Mouse (Mus musculus): ENCODE data around the gene Slc25a25. TPM values are rescaled to one million over a fixed set of nuclear protein-coding genes. Genes with fewer than 3 reads are reported as not detected.

Slc25a25 gene
- polyA plus RNA-seq, 2 experiments, result 12.7 to 17.4 TPM

GRCm38 (mm10) chr2:32367315-32367714 lies 83.9 kb downstream of the Slc25a25 start:
- no peak for ATAC-seq (ENCODE audit: low FRiP score, low read depth)
- H3K27ac ChIP-seq (replicated peaks; ENCODE audit: low read depth, low read length), result no peak overlapping the region
- no peak overlapping the region for H3K4me3 ChIP-seq (replicated peaks; ENCODE audit: low read length)
- no peaks in the 10 kb centered on the region for H3K9me3 ChIP-seq (ENCODE audit: control insufficient read depth, low read length)
- peaks cover 74% of the 10 kb centered on the region for H3K36me3 ChIP-seq (ENCODE audit: control insufficient read depth, insufficient read depth, low read length)
- DNase-seq (ENCODE audit: low spot score), result no peak
- no peak for TF ChIP-seq POLR2A (IDR thresholded peaks at IDR 0.05; ENCODE audit: borderline replicate concordance, extremely low read depth, insufficient read depth, insufficient read length)
- no peaks in the 10 kb centered on the region for H3K27me3 ChIP-seq (ENCODE audit: control insufficient read depth, insufficient read depth, low read length)
- WGBS, result 92% methylated on average over 5 of the region's 5 CpGs
- H3K4me1 ChIP-seq (ENCODE audit: control insufficient read depth, insufficient read depth, low read length), result peaks cover 5% of the 10 kb centered on the region
- no peak overlapping the region for H3K4me2 ChIP-seq (replicated peaks; ENCODE audit: low read depth, low read length, severe bottlenecking)
- H3K9ac ChIP-seq (ENCODE audit: low read depth, low read length, severe bottlenecking), result no peak overlapping the region

Other genes starting within 250 kb of the Slc25a25 start
- gene Pomt1, start 214.9 kb downstream of the Slc25a25 start, polyA plus RNA-seq (2012; rRNA removed), result 36.4 and 45.8 TPM in 2 replicates
- gene Pomt1, start 214.9 kb downstream of the Slc25a25 start, polyA plus RNA-seq (2014; fragmentation: Nextera tagmentation; extraction: Ambion mirVana), result 21.7 and 22.9 TPM in 2 replicates
- 64.8 and 69.4 TPM in 2 replicates for gene Uck1, start 191.3 kb downstream of the Slc25a25 start, polyA plus RNA-seq (2012; rRNA removed)
- 59.9 and 67.8 TPM in 2 replicates for gene Uck1, start 191.3 kb downstream of the Slc25a25 start, polyA plus RNA-seq (2014; fragmentation: Nextera tagmentation; extraction: Ambion mirVana)
- 56.4 and 63.1 TPM in 2 replicates for gene Golga2, start 164.1 kb downstream of the Slc25a25 start, polyA plus RNA-seq (2012; rRNA removed)
- gene Golga2, start 164.1 kb downstream of the Slc25a25 start, polyA plus RNA-seq (2014; fragmentation: Nextera tagmentation; extraction: Ambion mirVana), result 32.4 and 33.3 TPM in 2 replicates
- 272 and 324 TPM in 2 replicates for gene Swi5, start 163.4 kb downstream of the Slc25a25 start, polyA plus RNA-seq (2012; rRNA removed)
- 221 and 244 TPM in 2 replicates for gene Swi5, start 163.4 kb downstream of the Slc25a25 start, polyA plus RNA-seq (2014; fragmentation: Nextera tagmentation; extraction: Ambion mirVana)
- gene Ciz1, start 99.1 kb downstream of the Slc25a25 start, polyA plus RNA-seq (2012; rRNA removed), result 196 and 266 TPM in 2 replicates
- gene Ciz1, start 99.1 kb downstream of the Slc25a25 start, polyA plus RNA-seq (2014; fragmentation: Nextera tagmentation; extraction: Ambion mirVana), result 39.5 and 46.5 TPM in 2 replicates
- 318 and 459 TPM in 2 replicates for gene Dnm1, start 98.1 kb downstream of the Slc25a25 start, polyA plus RNA-seq (2012; rRNA removed)
- gene Dnm1, start 98.1 kb downstream of the Slc25a25 start, polyA plus RNA-seq (2014; fragmentation: Nextera tagmentation; extraction: Ambion mirVana), result 46.0 and 60.1 TPM in 2 replicates
- gene 1110008P14Rik, start 69.5 kb downstream of the Slc25a25 start, polyA plus RNA-seq (2012; rRNA removed), result 51.3 and 76.1 TPM in 2 replicates
- gene 1110008P14Rik, start 69.5 kb downstream of the Slc25a25 start, polyA plus RNA-seq (2014; fragmentation: Nextera tagmentation; extraction: Ambion mirVana), result 55.3 and 66.9 TPM in 2 replicates
- gene Lcn2, start 63.2 kb downstream of the Slc25a25 start, polyA plus RNA-seq (2012; rRNA removed), result 1.3 and 2.4 TPM in 2 replicates
- gene Lcn2, start 63.2 kb downstream of the Slc25a25 start, polyA plus RNA-seq (2014; fragmentation: Nextera tagmentation; extraction: Ambion mirVana), result 0.97 and 2.8 TPM in 2 replicates
- 29.3 and 30.5 TPM in 2 replicates for gene Ptges2, start 55.5 kb downstream of the Slc25a25 start, polyA plus RNA-seq (2012; rRNA removed)
- gene Ptges2, start 55.5 kb downstream of the Slc25a25 start, polyA plus RNA-seq (2014; fragmentation: Nextera tagmentation; extraction: Ambion mirVana), result 26.5 and 30.3 TPM in 2 replicates
- 4.5 and 5.1 TPM in 2 replicates for gene Naif1, start 988 bp downstream of the Slc25a25 start, polyA plus RNA-seq (2012; rRNA removed)
- 4.2 and 5.4 TPM in 2 replicates for gene Naif1, start 988 bp downstream of the Slc25a25 start, polyA plus RNA-seq (2014; fragmentation: Nextera tagmentation; extraction: Ambion mirVana)
- gene Fam102a, start 83.9 kb upstream of the Slc25a25 start, polyA plus RNA-seq (2012; rRNA removed), result 15.3 and 22.8 TPM in 2 replicates
- gene Fam102a, start 83.9 kb upstream of the Slc25a25 start, polyA plus RNA-seq (2014; fragmentation: Nextera tagmentation; extraction: Ambion mirVana), result 17.2 TPM in 2 replicates
- gene Dpm2, start 119.4 kb upstream of the Slc25a25 start, polyA plus RNA-seq (2012; rRNA removed), result 146 and 178 TPM in 2 replicates
- 122 TPM in 2 replicates for gene Dpm2, start 119.4 kb upstream of the Slc25a25 start, polyA plus RNA-seq (2014; fragmentation: Nextera tagmentation; extraction: Ambion mirVana)
- gene Pip5kl1, start 123.4 kb upstream of the Slc25a25 start, polyA plus RNA-seq (2012; rRNA removed), result 1.9 and 3.1 TPM in 2 replicates
- 0.43 and 1.3 TPM in 2 replicates for gene Pip5kl1, start 123.4 kb upstream of the Slc25a25 start, polyA plus RNA-seq (2014; fragmentation: Nextera tagmentation; extraction: Ambion mirVana)
- gene 9430097D07Rik, start 124.2 kb upstream of the Slc25a25 start, polyA plus RNA-seq (2012; rRNA removed), result 0.09 TPM in 1 of 2 replicates, not detected in the other
- gene 9430097D07Rik, start 124.2 kb upstream of the Slc25a25 start, polyA plus RNA-seq (2014; fragmentation: Nextera tagmentation; extraction: Ambion mirVana), result 0.17 TPM in 1 of 2 replicates, not detected in the other
- gene St6galnac4, start 135.7 kb upstream of the Slc25a25 start, polyA plus RNA-seq (2012; rRNA removed), result 31.8 and 44.9 TPM in 2 replicates
- 33.3 and 33.9 TPM in 2 replicates for gene St6galnac4, start 135.7 kb upstream of the Slc25a25 start, polyA plus RNA-seq (2014; fragmentation: Nextera tagmentation; extraction: Ambion mirVana)
- 39.2 and 52.9 TPM in 2 replicates for gene St6galnac6, start 148.3 kb upstream of the Slc25a25 start, polyA plus RNA-seq (2012; rRNA removed)
- 10.7 and 11.7 TPM in 2 replicates for gene St6galnac6, start 148.3 kb upstream of the Slc25a25 start, polyA plus RNA-seq (2014; fragmentation: Nextera tagmentation; extraction: Ambion mirVana)
- 25.5 and 26.7 TPM in 2 replicates for gene Ak1, start 170.3 kb upstream of the Slc25a25 start, polyA plus RNA-seq (2012; rRNA removed)
- 44.1 and 56.2 TPM in 2 replicates for gene Ak1, start 170.3 kb upstream of the Slc25a25 start, polyA plus RNA-seq (2014; fragmentation: Nextera tagmentation; extraction: Ambion mirVana)
- gene Eng, start 195.2 kb upstream of the Slc25a25 start, polyA plus RNA-seq (2012; rRNA removed), result 61.4 and 91.8 TPM in 2 replicates
- 49.3 and 52.2 TPM in 2 replicates for gene Eng, start 195.2 kb upstream of the Slc25a25 start, polyA plus RNA-seq (2014; fragmentation: Nextera tagmentation; extraction: Ambion mirVana)

Data from limb, embryonic 14.5 days (tissue).